Mouse (Mus musculus) G1E (cell line): ENCODE data around the gene Dohh.

ENCODE experiments used
- CTCF ChIP-seq: IDR thresholded peaks from 2 replicates; pipeline ENCODE4 v1.5.1; 2012; ENCODE audit warnings: low read depth, low read length, inconsistent platforms, mixed read lengths
- TAL1 ChIP-seq: conservative IDR thresholded peaks from 2 replicates; pipeline ENCODE4 v1.6.1; 2012; ENCODE audit warnings: low read depth, low read length, inconsistent platforms, mixed read lengths

- TF ChIP-seq TAL1 (no peak), CTCF (no peak)
Observed at GRCm38 (mm10) chr10:81362336-81362949, 21.8 kb upstream of the Dohh start.
